ENCODE assay signal across 10 mouse cellular contexts in genomic region chr3:89578803-89579202, GRCm38 (mm10). TPM values are rescaled to one million over a fixed set of nuclear protein-coding genes. Genes with fewer than 3 reads are reported as not detected.
DNase-seq lines count a peak whose midpoint lies in the region; ATAC-seq lines count a peak whose summit lies in the region.
"Had no signal": no experiment of that assay in that cellular context is flagged by ENCODE, and none has a peak within 500 bp of the region (broad histone marks: within the 10 kb centered on the region; RNA-seq: fewer than 3 reads in every experiment).

No protein-coding gene starts in this region.

- H3K27me3 ChIP-seq in neural tube, embryonic 15.5 days (replicated peaks) = no peaks in the 10 kb centered on the region
- no peaks in the 10 kb centered on the region for H3K27me3 ChIP-seq in liver, embryonic 16.5 days (ENCODE audit: control insufficient read depth, insufficient read depth, low read depth, low read length)

- peaks cover 16% of the 10 kb centered on the region for H3K4me1 ChIP-seq in neural tube, embryonic 15.5 days
- H3K4me1 ChIP-seq in liver, embryonic 16.5 days (ENCODE audit: control insufficient read depth, low read depth, low read length) = peaks cover 16% of the 10 kb centered on the region
- H3K4me1 ChIP-seq: heart, embryonic 13.5 days had no signal

- H3K4me3 ChIP-seq in neural tube, embryonic 15.5 days (replicated peaks) = no peak overlapping the region
- H3K4me3 ChIP-seq in liver, embryonic 16.5 days (ENCODE audit: low read depth, low read length) = peak overlapping the region; percentile 3; the same call in 1 of the 2 replicates
- H3K4me3 ChIP-seq: heart, embryonic 13.5 days had no signal

- ATAC-seq in neural tube, embryonic 15.5 days (ENCODE audit: low FRiP score) = no peak
- ATAC-seq in liver, embryonic 16.5 days (ENCODE audit: low read depth) = peak; percentile 85
- ATAC-seq: activated CD4-positive, CD25-positive, alpha-beta regulatory T cell, adult 4 months had no signal

- WGBS in neural tube, embryonic 15.5 days = 80% methylated on average over 10 of the region's 10 CpGs
- 55% methylated on average over 10 of the region's 10 CpGs for WGBS in liver, embryonic 16.5 days (ENCODE audit: insufficient replicate concordance)

- no peak overlapping the region for H3K4me2 ChIP-seq in neural tube, embryonic 15.5 days
- no peak overlapping the region for H3K4me2 ChIP-seq in liver, embryonic 16.5 days (ENCODE audit: low read depth, low read length)
- H3K4me2 ChIP-seq: heart, embryonic 13.5 days had no signal

- no peaks in the 10 kb centered on the region for H3K36me3 ChIP-seq in neural tube, embryonic 15.5 days
- no peaks in the 10 kb centered on the region for H3K36me3 ChIP-seq in liver, embryonic 16.5 days (ENCODE audit: control insufficient read depth, insufficient read depth)
- H3K36me3 ChIP-seq: heart, embryonic 13.5 days had no signal

- peak; percentile 24 to 59 for DNase-seq in adrenal gland, adult (ENCODE audit: inconsistent age in 2 of 2, low spot score in 1 of 2)
- no peak for DNase-seq in adrenal gland, adult 18-20 months (ENCODE audit: low spot score in 2 of 2)
- peak; percentile 24 for DNase-seq in neural tube, embryonic 10.5 days (ENCODE audit: extremely low spot score, low spot score)
- DNase-seq in thymus, postnatal 36 days = no peak
- DNase-seq in layer of hippocampus, adult 9-10 months (ENCODE audit: low spot score) = no peak
- DNase-seq in layer of hippocampus, adult 9-11 months = no peak

- no peak overlapping the region for H3K9ac ChIP-seq in neural tube, embryonic 15.5 days (replicated peaks)
- no peak overlapping the region for H3K9ac ChIP-seq in liver, embryonic 16.5 days (ENCODE audit: low read depth, low read length)
- H3K9ac ChIP-seq: heart, embryonic 13.5 days had no signal

- H3K9me3 ChIP-seq in neural tube, embryonic 15.5 days (replicated peaks) = no peaks in the 10 kb centered on the region
- no peaks in the 10 kb centered on the region for H3K9me3 ChIP-seq in liver, embryonic 16.5 days (replicated peaks; ENCODE audit: control insufficient read depth, low read length)
- H3K9me3 ChIP-seq: heart, embryonic 13.5 days had no signal

- no peak overlapping the region for H3K27ac ChIP-seq in neural tube, embryonic 15.5 days (replicated peaks)
- peak overlapping the region; percentile 30; the same call in 1 of the 2 replicates for H3K27ac ChIP-seq in liver, embryonic 16.5 days (ENCODE audit: low read length)
- H3K27ac ChIP-seq: heart, embryonic 13.5 days had no signal

RNA-seq across cellular contexts. Expression of gene Kcnn3, which starts 58.8 kb away (rescaled TPM):
- 1 to 10 TPM; 2.7 to 3.8 TPM for total RNA-seq in adrenal gland, adult 18-20 months (2021)
- 8.5 and 12.1 TPM in 2 replicates for polyA plus RNA-seq in neural tube, embryonic 15.5 days (2015; fragmentation: Nextera tagmentation; extraction: Ambion mirVana)
- polyA plus RNA-seq in liver, embryonic 16.5 days (2015; fragmentation: Nextera tagmentation; extraction: Ambion mirVana) = 0.05 TPM in 1 of 2 replicates, not detected in the other
- polyA plus RNA-seq: activated CD4-positive, CD25-positive, alpha-beta regulatory T cell, adult 4 months had no signal

Comparison
In these comparisons a context has a peak if more than half of its experiments do, and no peak if none do; other contexts are left out.
1. DNase-seq: peak in adrenal gland, adult (2 of 2) and neural tube, embryonic 10.5 days (single experiment); none in adrenal gland, adult 18-20 months (0 of 2), thymus, postnatal 36 days (0 of 2), layer of hippocampus, adult 9-10 months (single experiment) and layer of hippocampus, adult 9-11 months (single experiment).